Mouse (Mus musculus) kidney, adult 2 months (tissue): ENCODE measurements around the gene Pex10.

Source experiments
- CTCF ChIP-seq: fragments of 200-500 bp; conservative IDR thresholded peaks from 2 replicates; pipeline ENCODE4 v1.5.1; 2011; ENCODE audit warnings: low read depth, mild to moderate bottlenecking, control low read depth, low read length, moderate library complexity, mixed read lengths; ENCODE audit not compliant: insufficient read depth, insufficient read length
- POLR2A ChIP-seq: fragments of 200-500 bp; IDR thresholded peaks from one replicate; pipeline ENCODE4 v1.6.1; 2011; ENCODE audit warnings: low read depth, low read length, control low read depth

GRCm38 (mm10) chr4:155064474-155064873 lies 2.3 kb upstream of the Pex10 start:
- TF ChIP-seq POLR2A, result no peak
- TF ChIP-seq CTCF, result 0 out of 2 replicates have a peak, but pooled peaks have one; percentile 18
